Mouse (Mus musculus) intestine, postnatal 0 days (tissue): ENCODE results near the gene Fdx1l. TPM values are rescaled to one million over a fixed set of nuclear protein-coding genes. Genes with fewer than 3 reads are reported as not detected.

Source experiments
- ATAC-seq: fragments of 200-750 bp; cut with Nextera tagmentation; 2 replicates; pipeline ENCODE4 v1.8.0; 2017; ENCODE audit warnings: mild to moderate bottlenecking, moderate TSS enrichment, moderate library complexity
- H3K27ac ChIP-seq: fragments of 300-500 bp; sonication (generic); 2 replicates; pipeline ENCODE4 v1.5.1; 2014; ENCODE audit warnings: mild to moderate bottlenecking, low read depth, low read length, moderate library complexity
- H3K27me3 ChIP-seq: fragments of 300-500 bp; sonication (generic); replicated peaks from 2 replicates; pipeline ENCODE4 v1.6.1; 2014; ENCODE audit warnings: low read length, mixed read lengths; ENCODE audit not compliant: control insufficient read depth, insufficient read depth
- H3K36me3 ChIP-seq: fragments of 300-500 bp; sonication (generic); 2 replicates; pipeline ENCODE4 v1.6.1; 2014; ENCODE audit warnings: mild to moderate bottlenecking, moderate library complexity; ENCODE audit not compliant: control insufficient read depth, insufficient read depth
- H3K4me1 ChIP-seq: fragments of 300-500 bp; sonication (generic); replicated peaks from 2 replicates; pipeline ENCODE4 v1.6.1; 2014; ENCODE audit warnings: antibody characterized with exemption, low read length, mixed read lengths; ENCODE audit not compliant: control insufficient read depth, insufficient read depth
- H3K4me2 ChIP-seq: fragments of 300-500 bp; sonication (generic); replicated peaks from 2 replicates; pipeline ENCODE4 v1.6.1; 2014; ENCODE audit warnings: low read depth, mild to moderate bottlenecking, moderate library complexity
- H3K4me3 ChIP-seq: fragments of 300-500 bp; sonication (generic); 2 replicates; pipeline ENCODE4 v1.5.1; 2014; ENCODE audit warnings: low read depth, low read length
- H3K9ac ChIP-seq: fragments of 300-500 bp; sonication (generic); 2 replicates; pipeline ENCODE4 v1.6.1; 2014; ENCODE audit warnings: mild to moderate bottlenecking, low read depth, low read length
- H3K9me3 ChIP-seq: fragments of 300-500 bp; sonication (generic); 2 replicates; pipeline ENCODE4 v1.6.1; 2016; ENCODE audit warnings: mixed run types; ENCODE audit not compliant: control insufficient read depth
- CTCF ChIP-seq: sonication (generic); IDR thresholded peaks from 2 replicates; pipeline ENCODE4 v1.5.1; 2016; ENCODE audit warnings: low read depth, mild to moderate bottlenecking, control low read depth, antibody characterized with exemption, moderate library complexity
- WGBS: fragments of 180-500 bp; shearing (Covaris S2); extraction: QIAGEN DNeasy Blood & Tissue Kit; methylation state at CpG from one replicate; pipeline ENCODE4 v1.1.7; 2014; 5-methylcytosine and 5-hydroxymethylcytosine counted together
- polyA plus RNA-seq: library from polyadenylated mRNA; unstranded; fragments of >200 nt; fragmentation: Nextera tagmentation; extraction: Ambion mirVana; gene quantifications from 2 replicates; pipeline ENCODE4 v1.2.1, GENCODE M21; 2015

Fdx1l gene
- polyA plus RNA-seq, 1 experiment from 2014 or later, result 46.3 TPM

GRCm38 (mm10) chr9:21081127-21081526 is 7.7 kb upstream of the Fdx1l start:
- WGBS, result 91% methylated on average over 9 of the region's 9 CpGs
- no peak for TF ChIP-seq CTCF
- no peak overlapping the region for H3K4me2 ChIP-seq
- no peak overlapping the region for H3K27ac ChIP-seq
- H3K4me3 ChIP-seq, result no peak overlapping the region
- no peaks in the 10 kb centered on the region for H3K27me3 ChIP-seq
- no peaks in the 10 kb centered on the region for H3K4me1 ChIP-seq
- H3K9me3 ChIP-seq, result no peaks in the 10 kb centered on the region
- no peak overlapping the region for H3K9ac ChIP-seq
- ATAC-seq, result no peak
- H3K36me3 ChIP-seq, result peaks cover 83% of the 10 kb centered on the region

- Histone ChIP-seq H3K27ac (no peak overlapping the region), H3K4me3 (no peak overlapping the region), H3K4me1 (no peaks in the 10 kb centered on the region), H3K9ac (no peak overlapping the region), H3K27me3 (no peaks in the 10 kb centered on the region), H3K9me3 (no peaks in the 10 kb centered on the region), H3K36me3 (peaks cover 59% of the 10 kb centered on the region), H3K4me2 (no peak overlapping the region)
- TF ChIP-seq CTCF, result no peak
- no peak for ATAC-seq
- 81% methylated on average over 3 of the region's 3 CpGs for WGBS
Observed at GRCm38 (mm10) chr9:21075625-21076024, 2.2 kb upstream of the Fdx1l start.

GRCm38 (mm10) chr9:21074173-21074572 is 759 bp upstream of the Fdx1l start:
- no peaks in the 10 kb centered on the region for H3K4me1 ChIP-seq
- H3K36me3 ChIP-seq, result peaks cover 48% of the 10 kb centered on the region
- H3K27ac ChIP-seq, result peak overlapping the region; percentile 29; the same call in 1 of the 2 replicates
- no peaks in the 10 kb centered on the region for H3K9me3 ChIP-seq
- H3K9ac ChIP-seq, result no peak overlapping the region
- ATAC-seq, result no peak
- WGBS, result 78% methylated on average over 1 of the region's 1 CpGs
- H3K4me2 ChIP-seq, result peak overlapping the region; percentile 86
- no peaks in the 10 kb centered on the region for H3K27me3 ChIP-seq
- no peak overlapping the region for H3K4me3 ChIP-seq
- TF ChIP-seq CTCF, result no peak

- Histone ChIP-seq H3K4me3 (peak overlapping the region; percentile 57), H3K27ac (peak overlapping the region; percentile 29; the same call in 1 of the 2 replicates), H3K9me3 (no peaks in the 10 kb centered on the region), H3K4me1 (no peaks in the 10 kb centered on the region), H3K27me3 (no peaks in the 10 kb centered on the region), H3K36me3 (peaks cover 37% of the 10 kb centered on the region), H3K4me2 (peak overlapping the region; percentile 86), H3K9ac (peak overlapping the region; percentile 52)
- WGBS, result 6% methylated on average over 4 of the region's 4 CpGs
- peak; percentile 17 for ATAC-seq
- no peak for TF ChIP-seq CTCF
Observed at GRCm38 (mm10) chr9:21072641-21073040, 773 bp downstream of the Fdx1l start.

- Histone ChIP-seq H3K9me3 (no peaks in the 10 kb centered on the region), H3K27ac (no peak within 1 kb of the TSS), H3K36me3 (peaks cover 27% of the 10 kb centered on the region), H3K4me1 (no peaks in the 10 kb centered on the region), H3K9ac (no peak within 1 kb of the TSS), H3K27me3 (no peaks in the 10 kb centered on the region), H3K4me2 (no peak within 1 kb of the TSS), H3K4me3 (no peak within 1 kb of the TSS)
- TF ChIP-seq CTCF, result no peak
- ATAC-seq, result no peak
- 86% methylated on average over 27 of the region's 27 CpGs for WGBS
Observed at GRCm38 (mm10) chr9:21067006-21067684, 6.3 kb downstream of the Fdx1l start, which contains the start of gene Zglp1. Gene Zglp1, minus strand, starts transcription at chr9:21067093.

- Histone ChIP-seq H3K9me3 (no peaks in the 10 kb centered on the region), H3K4me3 (no peak overlapping the region), H3K27me3 (no peaks in the 10 kb centered on the region), H3K4me1 (no peaks in the 10 kb centered on the region), H3K4me2 (no peak overlapping the region), H3K9ac (no peak overlapping the region), H3K36me3 (peaks cover 22% of the 10 kb centered on the region), H3K27ac (no peak overlapping the region)
- no peak for TF ChIP-seq CTCF
- ATAC-seq, result no peak
- WGBS, result 89% methylated on average over 2 of the region's 2 CpGs
Observed at GRCm38 (mm10) chr9:21062928-21063327, 10.5 kb downstream of the Fdx1l start.
